Mouse (Mus musculus) neural tube, embryonic 11.5 days (tissue): ENCODE measurements around the gene Hist1h3h. TPM values are rescaled to one million over a fixed set of nuclear protein-coding genes. Genes with fewer than 3 reads are reported as not detected.
"Not testable (repeated sequence)": the region's sequence is repeated elsewhere in the genome, so short reads cannot be mapped to it uniquely, and the experiment has no call there.

Experiments used
- ATAC-seq: fragments of 200-750 bp; cut with Nextera tagmentation; 2 replicates; pipeline ENCODE4 v1.8.0; 2017; ENCODE audit warnings: moderate number of reproducible peaks, mild to moderate bottlenecking, moderate TSS enrichment, moderate library complexity; ENCODE audit not compliant: insufficient read depth, low FRiP score, low TSS enrichment
- DNase-seq: peaks from one replicate; pipeline ENCODE4 v3.0.0-alpha.2; 2015; ENCODE audit warnings: low spot score
- H3K27ac ChIP-seq: fragments of 300-500 bp; sonication (generic); 2 replicates; pipeline ENCODE4 v1.5.1; 2014; ENCODE audit warnings: low read depth, mild to moderate bottlenecking, low read length
- H3K27me3 ChIP-seq: fragments of 300-500 bp; sonication (generic); 2 replicates; pipeline ENCODE4 v1.6.1; 2014; ENCODE audit warnings: mild to moderate bottlenecking, low read length, mixed read lengths; ENCODE audit not compliant: control insufficient read depth, insufficient read depth
- H3K36me3 ChIP-seq: fragments of 300-500 bp; sonication (generic); 2 replicates; pipeline ENCODE4 v1.6.1; 2014; ENCODE audit warnings: mild to moderate bottlenecking, low read length, moderate library complexity, mixed read lengths; ENCODE audit not compliant: control insufficient read depth, insufficient read depth
- H3K4me1 ChIP-seq: fragments of 300-500 bp; sonication (generic); 2 replicates; pipeline ENCODE4 v1.6.1; 2014; ENCODE audit warnings: low read length, mixed read lengths; ENCODE audit not compliant: control insufficient read depth, insufficient read depth
- H3K4me2 ChIP-seq: fragments of 300-500 bp; sonication (generic); 2 replicates; pipeline ENCODE4 v1.6.1; 2014; ENCODE audit warnings: low read depth, mild to moderate bottlenecking, moderate library complexity
- H3K4me3 ChIP-seq: fragments of 300-500 bp; sonication (generic); 2 replicates; pipeline ENCODE4 v1.5.1; 2014; ENCODE audit warnings: low read depth, low read length
- H3K9ac ChIP-seq: fragments of 300-500 bp; sonication (generic); 2 replicates; pipeline ENCODE4 v1.6.1; 2014; ENCODE audit warnings: mild to moderate bottlenecking, low read length
- H3K9me3 ChIP-seq: fragments of 300-500 bp; sonication (generic); 2 replicates; pipeline ENCODE4 v1.6.1; 2016; ENCODE audit warnings: low read length; ENCODE audit not compliant: control insufficient read depth
- WGBS: fragments of 180-500 bp; shearing (Covaris S2); extraction: QIAGEN DNeasy Blood & Tissue Kit; methylation state at CpG from one replicate; pipeline ENCODE4 v1.1.7; 2014; 5-methylcytosine and 5-hydroxymethylcytosine counted together
- microRNA-seq: library from miRNA; unstranded; fragments of <30 nt; microRNA quantifications from one replicate; pipeline ENCODE4, GENCODE M21; 2016
- polyA plus RNA-seq: library from polyadenylated mRNA; unstranded; fragments of >200 nt; fragmentation: Nextera tagmentation; extraction: Ambion mirVana; gene quantifications from 2 replicates; pipeline ENCODE4 v1.2.1, GENCODE M21; 2014

Hist1h3h gene
- polyA plus RNA-seq, 1 experiment from 2014 or later: 5.6 TPM

- H3K9ac ChIP-seq: peak overlapping the region; percentile 26
- DNase-seq: peak; percentile 46
- H3K27me3 ChIP-seq, ATAC-seq, H3K9me3 ChIP-seq, H3K4me1 ChIP-seq, H3K36me3 ChIP-seq: not testable (repeated sequence)
- H3K4me3 ChIP-seq: peak overlapping the region; percentile 38
- H3K27ac ChIP-seq: peak overlapping the region; percentile 76
- H3K4me2 ChIP-seq: peak overlapping the region; percentile 70
- WGBS: 2% methylated on average over 23 of the region's 26 CpGs
Measured at GRCm38 (mm10) chr13:21754294-21755001, 37.0 kb downstream of the Hist1h3h start.

DNA sequence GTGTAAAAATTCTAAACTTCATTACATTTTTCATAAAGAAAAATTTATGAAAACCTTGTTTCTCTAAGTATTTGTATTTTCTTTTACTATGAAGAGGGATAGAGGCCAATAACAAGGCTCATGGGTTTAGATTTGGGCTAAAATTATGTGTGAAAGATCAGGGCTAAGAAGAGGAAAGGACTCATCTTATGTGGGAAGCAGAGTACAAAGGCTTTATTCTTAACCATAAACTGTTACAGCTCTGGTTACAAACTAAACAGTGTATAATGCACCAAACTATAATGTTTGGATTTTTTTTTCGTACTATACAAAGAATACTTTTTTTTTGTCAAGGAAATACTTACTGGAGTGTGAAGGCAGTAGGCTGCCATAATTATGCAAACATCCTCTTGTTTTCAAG, 38.2 kb downstream of the Hist1h3h start:
- Histone ChIP-seq H3K4me2 (no peak overlapping the region), H3K36me3 (no peaks in the 10 kb centered on the region), H3K9me3 (no peaks in the 10 kb centered on the region), H3K4me3 (no peak overlapping the region), H3K9ac (no peak overlapping the region), H3K4me1 (peaks cover 3% of the 10 kb centered on the region; the same call in 1 of the 2 replicates), H3K27ac (no peak overlapping the region), H3K27me3 (no peaks in the 10 kb centered on the region)
- ATAC-seq (no peak), DNase-seq (no peak)
- WGBS: 81% methylated on average over 1 of the region's 1 CpGs

Small RNAs within 50 kb of the gene (microRNA-seq; reads per million reads assigned to microRNA genes)
- gene Gm44357 (not detected), gene Gm44367 (not detected), gene Gm44454 (not detected)

Other genes with a start within 250 kb of the Hist1h3h start
- 2.5 and 3.2 TPM in 2 replicates for gene Nkapl, start 249.2 kb upstream of the Hist1h3h start, polyA plus RNA-seq
- 4.0 and 4.5 TPM in 2 replicates for gene Zkscan4, start 238.8 kb upstream of the Hist1h3h start, polyA plus RNA-seq
- gene Gm10065, start 238.2 kb upstream of the Hist1h3h start, polyA plus RNA-seq: 3.5 TPM in 1 of 2 replicates, not detected in the other
- gene AK157302, start 222.4 kb upstream of the Hist1h3h start, polyA plus RNA-seq: 0.15 and 0.61 TPM in 2 replicates
- 3.5 and 6.3 TPM in 2 replicates for gene Gm11273, start 216.2 kb upstream of the Hist1h3h start, polyA plus RNA-seq
- gene Zkscan8, start 186.5 kb upstream of the Hist1h3h start, polyA plus RNA-seq: 10.5 and 12.1 TPM in 2 replicates
- 0.12 and 0.23 TPM in 2 replicates for gene Olfr1366, start 174.9 kb upstream of the Hist1h3h start, polyA plus RNA-seq
- 0.05 TPM in 1 of 2 replicates, not detected in the other for gene Olfr1535, start 157.8 kb upstream of the Hist1h3h start, polyA plus RNA-seq
- not detected in 2 replicates for gene Olfr1364, start 135.9 kb upstream of the Hist1h3h start, polyA plus RNA-seq
- not detected in 2 replicates for gene Olfr1362, start 103.6 kb upstream of the Hist1h3h start, polyA plus RNA-seq
- gene Olfr11, start 75.1 kb upstream of the Hist1h3h start, polyA plus RNA-seq: not detected in 2 replicates
- 0.08 TPM in 1 of 2 replicates, not detected in the other for gene Olfr1361, start 54.3 kb upstream of the Hist1h3h start, polyA plus RNA-seq
- not detected in 2 replicates for gene Olfr1360, start 40.3 kb upstream of the Hist1h3h start, polyA plus RNA-seq
- gene Olfr1359, start 19.5 kb upstream of the Hist1h3h start, polyA plus RNA-seq: not detected in 2 replicates
- 2.1 and 2.3 TPM in 2 replicates for gene Hist1h2bl, start 1.5 kb upstream of the Hist1h3h start, polyA plus RNA-seq
- gene Hist1h2ai, start 1.2 kb upstream of the Hist1h3h start, polyA plus RNA-seq: 13.2 and 19.5 TPM in 2 replicates
- gene Hist1h2bm, start 4.4 kb downstream of the Hist1h3h start, polyA plus RNA-seq: 4.3 and 4.6 TPM in 2 replicates
- 1.1 and 1.4 TPM in 2 replicates for gene Hist1h4j, start 17.4 kb downstream of the Hist1h3h start, polyA plus RNA-seq
- gene Hist1h4k, start 32.8 kb downstream of the Hist1h3h start, polyA plus RNA-seq: 1.8 and 2.3 TPM in 2 replicates
- 8.1 and 9.3 TPM in 2 replicates for gene Hist1h2ak, start 36.2 kb downstream of the Hist1h3h start, polyA plus RNA-seq
- 2.1 and 3.2 TPM in 2 replicates for gene Hist1h2bn, start 36.5 kb downstream of the Hist1h3h start, polyA plus RNA-seq
- gene Hist1h1b, start 63.0 kb downstream of the Hist1h3h start, polyA plus RNA-seq: 15.4 and 16.9 TPM in 2 replicates
- gene Hist1h3i, start 65.7 kb downstream of the Hist1h3h start, polyA plus RNA-seq: 228 and 229 TPM in 2 replicates
- 11.7 and 14.0 TPM in 2 replicates for gene Hist1h2an, start 69.6 kb downstream of the Hist1h3h start, polyA plus RNA-seq
- gene Hist1h2bp, start 69.8 kb downstream of the Hist1h3h start, polyA plus RNA-seq: 2.2 and 2.6 TPM in 2 replicates
- 20.3 and 20.8 TPM in 2 replicates for gene Hist1h2bq, start 92.5 kb downstream of the Hist1h3h start, polyA plus RNA-seq
- gene Hist1h2ao, start 92.8 kb downstream of the Hist1h3h start, polyA plus RNA-seq: not detected in 2 replicates
- not detected in 2 replicates for gene Hist1h4m, start 94.1 kb downstream of the Hist1h3h start, polyA plus RNA-seq
- gene Hist1h4n, start 114.5 kb downstream of the Hist1h3h start, polyA plus RNA-seq: 10.5 and 15.6 TPM in 2 replicates
- 4,141 and 4,626 TPM in 2 replicates for gene Hist1h2ap, start 115.8 kb downstream of the Hist1h3h start, polyA plus RNA-seq
- gene Hist1h2br, start 116.1 kb downstream of the Hist1h3h start, polyA plus RNA-seq: 20.0 TPM in 2 replicates
- 22.1 and 25.9 TPM in 2 replicates for gene Zfp184, start 227.4 kb downstream of the Hist1h3h start, polyA plus RNA-seq